Mouse (Mus musculus) heart, postnatal 0 days (tissue): ENCODE data around the gene Wdr91.

Source experiments
- CTCF ChIP-seq: IDR thresholded peaks from 2 replicates; pipeline ENCODE4 v1.5.1; 2016; ENCODE audit warnings: antibody characterized with exemption, control low read depth, low read depth
- EP300 ChIP-seq: IDR thresholded peaks from 2 replicates; pipeline ENCODE4 v1.6.1; 2016; ENCODE audit warnings: antibody characterized with exemption, low read depth

- TF ChIP-seq CTCF, result no peak
- TF ChIP-seq EP300, result no peak
These were observed 40.8 kb upstream of the Wdr91 start for GRCm38 (mm10) chr6:34951518-34951917.
